Mouse (Mus musculus) kidney, postnatal 36 days (tissue): ENCODE measurements at regions not wholly inside any gene's neighbourhood (a gene's known extent, or its start where the extent isn't known, plus 50 kb on each side); places are given as distances from the start of the nearest gene placed in this dataset.

ENCODE experiments used
- DNase-seq, 2 experiments: peaks; one replicate each; pipeline ENCODE4 v3.0.0; 2021 to 2022; ENCODE audit warnings: mixed read lengths in 2 of 2

- DNase-seq = no peak
Observed at GRCm38 (mm10) chr16:29959939-29960637, 104.1 kb upstream of the Hes1 start.

GRCm38 (mm10) chr16:29963284-29963683 is 100.9 kb upstream of the Hes1 start:
- DNase-seq = no peak

GRCm38 (mm10) chr16:29964563-29964962 is 99.6 kb upstream of the Hes1 start:
- DNase-seq = no peak

GRCm38 (mm10) chr16:29968743-29969142 is 95.4 kb upstream of the Hes1 start:
- peak in 1 of 2 experiments; percentile 20 for DNase-seq

- DNase-seq = peak in 1 of 2 experiments; percentile 23
Observed at GRCm38 (mm10) chr16:29972741-29973141, 91.4 kb upstream of the Hes1 start.

- peak in 1 of 2 experiments; percentile 66 for DNase-seq
Observed at GRCm38 (mm10) chr16:29973250-29973649, 90.9 kb upstream of the Hes1 start.

GRCm38 (mm10) chr16:29975800-29976199 is 88.4 kb upstream of the Hes1 start:
- DNase-seq = no peak

GRCm38 (mm10) chr16:29977011-29977410 is 87.2 kb upstream of the Hes1 start:
- DNase-seq = no peak

- no peak for DNase-seq
Observed at GRCm38 (mm10) chr16:29977711-29978110, 86.5 kb upstream of the Hes1 start.

GRCm38 (mm10) chr16:29979066-29979465 is 85.1 kb upstream of the Hes1 start:
- no peak for DNase-seq

- no peak for DNase-seq
Observed at GRCm38 (mm10) chr16:29981543-29981942, 82.6 kb upstream of the Hes1 start.

GRCm38 (mm10) chr16:29982224-29982785 is 81.9 kb upstream of the Hes1 start:
- no peak for DNase-seq

- DNase-seq = no peak
Observed at GRCm38 (mm10) chr16:29983161-29983560, 81.0 kb upstream of the Hes1 start.

GRCm38 (mm10) chr16:29985126-29985931 is 78.9 kb upstream of the Hes1 start:
- no peak for DNase-seq

GRCm38 (mm10) chr16:29987595-29987994 is 76.6 kb upstream of the Hes1 start:
- DNase-seq = no peak

GRCm38 (mm10) chr16:29987999-29988398 is 76.2 kb upstream of the Hes1 start:
- no peak for DNase-seq

- DNase-seq = peak in 1 of 2 experiments; percentile 50
Observed at GRCm38 (mm10) chr16:29989308-29989707, 74.9 kb upstream of the Hes1 start.

- no peak for DNase-seq
Observed at GRCm38 (mm10) chr16:29990393-29990792, 73.8 kb upstream of the Hes1 start.

GRCm38 (mm10) chr16:29990795-29991587 is 73.2 kb upstream of the Hes1 start:
- peak in 1 of 2 experiments; percentile 39 for DNase-seq

- DNase-seq = peak in 1 of 2 experiments; percentile 17
Observed at GRCm38 (mm10) chr16:29991876-29992380, 72.3 kb upstream of the Hes1 start.

GRCm38 (mm10) chr16:29993111-29993510 is 71.1 kb upstream of the Hes1 start:
- DNase-seq = no peak

- DNase-seq = no peak
Observed at GRCm38 (mm10) chr16:29993535-29993934, 70.6 kb upstream of the Hes1 start.
